Mouse (Mus musculus) embryo, embryonic 10.5 days (tissue): Measurements from ENCODE around the gene Dlx2.

Experiments used
- DNase-seq: peaks from one replicate; pipeline ENCODE4 v3.0.0-alpha.2; 2015; ENCODE audit warnings: low spot score

The Dlx2 gene

DNA sequence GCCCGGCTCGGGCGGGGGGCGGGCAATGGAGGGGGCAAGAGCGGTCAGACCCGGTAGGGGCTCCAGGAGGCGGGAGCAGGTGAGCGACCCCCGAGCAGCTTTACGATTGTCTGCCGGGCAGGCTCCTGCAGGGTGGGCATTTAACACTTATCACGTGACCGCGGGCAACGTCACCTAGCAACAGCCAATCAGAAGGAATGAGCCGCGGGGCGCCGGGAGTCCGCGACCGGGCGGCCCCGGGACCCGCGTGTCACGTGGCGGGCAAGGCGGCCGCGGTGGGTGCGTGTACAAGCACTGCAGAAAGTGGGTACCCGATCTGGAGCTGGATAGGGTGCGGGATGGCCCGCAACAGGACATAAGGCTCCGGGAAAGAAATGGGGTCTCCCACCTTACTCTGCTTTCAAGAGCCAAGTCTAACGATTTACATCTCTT lies at the start of gene Dlx2:
TSS of gene Dlx2 (minus strand) at position 115 of the 432 bp plus-strand sequence.
- DNase-seq: peak; percentile 91

DNA sequence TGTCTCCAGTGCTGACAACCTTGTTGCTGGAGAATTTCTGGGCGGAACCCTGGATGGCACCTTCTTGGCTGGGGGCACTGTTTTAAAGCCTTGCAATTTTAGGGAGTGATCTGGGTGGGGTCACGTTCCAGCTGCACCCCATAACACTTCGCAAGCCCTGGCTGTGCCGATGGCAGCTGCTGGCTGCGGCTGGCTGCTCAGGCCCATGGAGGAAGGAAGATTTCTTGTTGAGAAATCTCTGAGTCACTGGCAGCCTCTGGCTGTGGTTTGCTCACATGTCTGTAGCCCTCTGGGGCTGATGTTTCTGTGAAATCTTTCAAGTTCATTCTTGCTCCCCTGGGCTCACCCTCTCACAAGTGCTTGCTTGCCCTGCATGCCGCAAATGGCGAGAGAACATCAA lies 47.9 kb upstream of the Dlx2 start:
- no peak for DNase-seq

DNA sequence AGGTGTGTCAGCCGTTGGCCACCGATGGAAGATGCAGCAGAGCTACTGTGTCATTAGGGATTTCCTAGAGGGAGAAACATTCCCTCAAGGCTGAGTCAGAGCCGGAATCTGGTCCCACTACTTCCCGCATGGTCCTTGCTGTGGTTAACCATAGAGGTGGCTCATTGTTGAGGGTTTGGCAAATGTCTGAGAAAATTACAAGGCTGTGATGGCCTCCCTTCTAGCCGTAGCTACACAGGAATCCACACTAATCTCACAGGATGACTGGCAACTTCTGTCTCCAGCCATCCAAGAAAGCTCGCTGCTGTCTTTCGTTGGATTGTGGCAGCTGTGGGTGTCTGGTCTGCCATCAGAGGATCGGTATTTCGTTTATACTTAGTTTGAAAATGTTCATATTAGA lies 42.6 kb upstream of the Dlx2 start:
- no peak for DNase-seq

DNA sequence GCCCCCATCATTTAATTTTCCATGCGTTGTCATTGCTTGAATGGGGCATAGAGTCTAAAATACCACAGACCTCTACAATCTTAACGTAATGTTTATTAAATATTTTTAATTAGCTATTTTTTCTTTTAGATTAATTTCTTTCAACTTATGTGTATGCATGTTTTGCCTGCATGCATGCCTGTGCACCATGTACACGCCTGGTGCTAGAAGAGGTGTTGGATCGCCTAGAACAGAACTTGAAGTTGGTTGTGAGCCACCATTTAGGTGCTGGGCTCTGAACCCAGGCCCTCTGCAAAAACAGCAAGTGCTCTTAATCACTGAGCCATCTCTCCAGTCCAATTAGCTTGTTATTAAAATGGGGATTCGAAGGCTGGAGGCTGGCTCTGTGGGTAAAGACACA lies 34.9 kb upstream of the Dlx2 start:
- DNase-seq: no peak

DNA sequence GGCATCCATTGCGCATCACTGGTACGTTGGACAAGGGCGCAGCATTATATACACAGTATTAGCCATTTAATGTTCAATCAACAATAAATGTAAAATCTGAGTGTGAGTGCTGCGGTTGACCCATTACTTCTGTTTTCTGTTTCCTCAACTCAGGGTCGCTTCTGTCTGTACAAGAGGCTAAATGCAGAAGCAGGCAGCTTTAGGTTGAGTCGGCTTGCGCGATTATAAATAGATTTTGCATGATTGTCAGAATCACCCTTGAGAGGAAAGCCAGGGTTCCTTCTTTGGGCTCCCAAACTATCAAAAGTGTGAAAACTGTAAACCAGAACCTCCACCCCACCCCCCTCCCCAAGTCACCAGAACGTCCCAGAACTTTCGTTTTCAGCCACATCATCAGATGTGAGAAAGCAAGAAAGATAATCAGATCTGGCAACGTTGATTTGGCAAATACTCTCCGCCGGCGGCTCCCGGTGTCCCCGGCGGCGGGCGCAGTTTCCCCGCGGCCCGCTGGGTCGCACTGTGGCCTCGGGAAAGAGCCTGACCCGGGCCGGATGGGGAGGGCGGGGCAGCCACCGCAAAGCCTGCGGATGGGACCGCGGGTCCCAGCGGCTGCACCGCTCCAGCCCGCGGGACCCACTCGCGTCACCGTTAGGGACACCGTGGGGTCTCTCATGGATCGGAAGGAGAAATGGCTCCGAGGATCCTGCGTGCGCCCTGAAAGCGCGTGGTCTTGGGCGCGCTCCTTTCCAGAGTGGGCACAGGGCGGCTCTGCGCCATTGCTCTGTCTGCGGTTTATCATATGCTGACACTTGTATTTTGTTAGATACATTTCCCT lies 34.3 kb upstream of the Dlx2 start:
- peak; percentile 81 for DNase-seq

DNA sequence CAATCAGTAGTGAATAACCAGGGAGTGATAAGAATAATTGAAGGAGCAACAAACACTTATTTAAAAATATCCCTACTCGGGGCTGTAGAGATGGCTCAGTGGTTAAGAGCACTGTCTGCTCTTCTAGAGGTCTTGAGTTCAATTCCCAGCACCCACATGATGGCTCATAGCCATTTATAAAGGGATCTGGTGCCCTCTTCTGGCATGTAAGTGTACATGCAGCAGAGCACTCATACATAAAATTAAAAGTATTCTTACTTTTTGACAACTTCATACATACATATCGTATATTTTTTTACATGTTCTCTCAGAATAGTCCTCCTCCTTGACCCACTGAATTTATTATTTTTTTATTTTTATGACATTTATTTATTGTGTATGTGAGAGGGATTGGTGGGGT lies 30.5 kb upstream of the Dlx2 start:
- no peak for DNase-seq

DNA sequence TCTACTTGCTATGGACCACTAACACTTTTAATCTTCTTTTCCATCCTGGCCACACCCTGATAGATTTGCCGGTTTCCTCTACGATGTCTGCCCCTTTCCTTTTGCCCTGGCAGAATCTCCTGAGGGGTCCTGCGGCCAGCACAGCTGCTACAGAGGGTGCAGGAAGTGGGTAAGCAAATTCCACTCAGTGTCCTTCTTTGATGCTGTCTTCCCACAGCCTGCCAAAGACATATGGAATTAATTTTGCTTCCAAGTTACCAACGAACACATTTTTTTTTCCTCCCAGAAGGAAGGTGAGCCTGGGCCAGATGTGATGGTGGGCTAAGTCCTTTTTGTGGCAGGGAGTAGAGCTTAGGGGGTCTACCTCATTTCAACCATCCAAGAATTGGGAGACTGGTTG lies 27.2 kb upstream of the Dlx2 start:
- peak; percentile 47 for DNase-seq

- no peak for DNase-seq
Measured at GRCm38 (mm10) chr2:71566466-71566865, 19.9 kb upstream of the Dlx2 start.

DNA sequence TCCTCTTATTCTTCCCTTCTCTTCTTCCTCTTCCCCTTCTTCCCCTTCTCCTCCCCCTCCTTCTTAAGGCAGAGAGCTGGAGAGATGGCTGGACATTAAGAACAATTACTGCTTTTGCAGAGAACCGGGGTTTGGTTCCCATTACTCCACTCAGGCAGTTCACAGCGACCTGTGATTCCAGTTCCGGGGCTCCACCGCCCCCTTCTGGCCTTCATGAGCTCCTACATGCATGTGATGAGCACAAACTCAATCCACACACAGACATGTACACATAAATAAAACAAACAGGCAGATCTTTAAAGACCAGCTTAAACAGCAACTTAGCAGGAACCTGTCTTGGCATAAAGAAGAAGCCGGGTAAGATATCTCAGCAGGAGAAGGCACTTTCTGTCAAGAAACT lies 9.5 kb upstream of the Dlx2 start:
- DNase-seq: no peak

DNA sequence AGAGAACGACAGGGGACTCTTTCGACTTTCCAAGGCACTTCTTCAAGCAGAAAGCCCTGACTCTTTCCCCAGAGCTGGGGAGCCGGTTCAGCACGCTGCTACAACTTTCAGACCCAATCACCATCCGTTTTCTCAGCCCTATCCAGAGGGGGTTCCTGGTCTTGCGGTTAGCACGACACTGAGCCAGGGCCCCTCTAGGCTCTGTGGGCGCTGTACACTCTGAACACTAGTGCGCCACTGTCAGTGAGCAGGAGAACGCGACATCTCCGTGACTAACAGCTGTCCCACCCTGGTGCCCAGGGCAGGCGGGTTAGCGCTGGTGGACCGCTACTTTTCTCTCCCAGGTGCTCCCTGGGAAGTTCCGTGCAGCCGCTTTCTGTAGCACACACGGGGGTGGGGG lies 5.2 kb upstream of the Dlx2 start:
- DNase-seq: no peak

DNA sequence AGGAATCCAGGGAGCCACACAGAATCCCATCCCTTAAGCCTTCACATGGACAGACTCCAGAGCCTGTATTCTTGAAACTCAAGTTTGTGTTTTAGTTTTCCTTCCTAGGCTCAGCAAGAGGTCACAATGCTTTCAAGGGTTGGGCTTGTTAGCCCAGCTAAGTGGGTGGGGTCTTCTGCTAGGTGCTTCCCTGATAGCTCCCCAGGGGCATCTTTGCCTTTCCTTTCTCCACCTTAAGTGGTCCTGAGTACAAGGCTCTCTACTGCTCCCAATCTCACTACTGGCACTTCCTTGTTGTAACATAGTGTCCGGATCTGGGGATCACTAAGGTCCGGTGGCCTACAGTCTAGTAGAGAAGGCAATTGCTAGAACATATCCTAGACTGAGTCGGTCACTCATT lies 3.8 kb upstream of the Dlx2 start:
- DNase-seq: no peak

GRCm38 (mm10) chr2:71547829-71548228 lies 1.3 kb upstream of the Dlx2 start:
- peak; percentile 95 for DNase-seq

- peak; percentile 67 for DNase-seq
Measured at GRCm38 (mm10) chr2:71545882-71546639, 493 bp downstream of the Dlx2 start.

GRCm38 (mm10) chr2:71545401-71545881 lies 1.1 kb downstream of the Dlx2 start:
- DNase-seq: peak; percentile 57

GRCm38 (mm10) chr2:71544391-71545285 lies 1.9 kb downstream of the Dlx2 start:
- DNase-seq: peak; percentile 72

DNA sequence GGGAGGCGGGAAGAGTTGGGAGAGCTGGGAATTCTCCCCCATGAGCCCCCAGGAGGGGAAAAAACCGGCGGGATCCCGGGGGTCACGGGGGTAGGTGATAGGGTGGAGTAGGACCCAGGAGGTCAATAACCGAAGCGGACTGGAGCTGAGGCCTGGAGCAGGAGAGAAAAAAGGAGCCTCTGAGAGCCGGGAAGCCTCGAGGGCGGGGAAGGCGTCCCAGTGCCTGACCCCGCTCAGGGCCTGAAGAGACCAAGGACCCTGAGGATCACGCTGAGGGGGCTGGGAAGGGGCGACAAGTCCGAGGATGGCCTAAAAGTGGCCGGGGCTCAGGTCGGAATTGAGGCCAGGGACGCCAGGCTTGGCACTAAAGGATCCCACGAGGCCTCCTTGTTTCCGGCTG lies 2.6 kb downstream of the Dlx2 start:
- peak; percentile 60 for DNase-seq

DNA sequence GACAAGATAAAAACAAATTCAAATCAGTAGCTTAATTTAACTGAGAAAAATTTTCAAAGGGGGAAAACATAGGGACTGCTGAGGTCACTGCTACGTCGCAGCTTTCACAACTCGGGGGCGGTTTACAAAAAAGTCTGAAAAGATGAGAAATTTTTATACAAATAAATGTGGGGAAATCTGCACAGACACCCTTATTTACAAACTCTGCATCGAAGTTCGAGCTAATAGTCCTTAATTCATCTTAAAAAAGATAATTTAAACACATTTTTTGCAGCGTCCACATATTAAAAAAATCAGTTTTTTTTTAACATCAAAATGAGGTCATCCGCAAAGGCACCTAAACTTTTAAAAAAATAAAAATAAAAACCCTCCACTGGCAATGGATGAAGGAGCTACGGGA lies 3.0 kb downstream of the Dlx2 start:
- peak; percentile 28 for DNase-seq

DNA sequence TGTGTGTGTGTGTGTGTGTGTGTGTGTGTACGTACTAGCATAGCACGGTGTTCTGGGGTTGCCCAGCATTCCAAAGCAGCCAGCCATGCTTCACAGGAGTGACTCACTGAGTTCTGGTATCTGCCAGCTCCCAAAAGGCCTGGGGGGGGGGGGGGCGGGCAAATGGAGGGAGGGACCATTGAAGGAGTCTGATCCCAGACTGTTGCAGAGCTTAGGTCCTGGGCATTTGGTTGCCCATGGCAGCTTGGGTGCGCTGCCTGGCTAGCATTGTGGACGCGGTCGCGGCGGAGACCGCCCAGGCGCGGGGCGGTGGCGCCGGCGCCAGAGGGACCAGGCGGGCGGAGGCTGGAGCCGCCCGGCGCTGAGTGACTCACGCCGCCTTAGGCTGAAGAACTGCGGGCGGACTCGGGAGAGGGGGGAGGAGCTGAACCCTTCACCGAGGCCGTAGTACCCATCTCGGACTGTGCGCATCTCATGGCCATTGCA lies 3.7 kb downstream of the Dlx2 start:
- DNase-seq: peak; percentile 77

- peak; percentile 61 for DNase-seq
Measured at GRCm38 (mm10) chr2:71542227-71542815, 4.2 kb downstream of the Dlx2 start.

DNA sequence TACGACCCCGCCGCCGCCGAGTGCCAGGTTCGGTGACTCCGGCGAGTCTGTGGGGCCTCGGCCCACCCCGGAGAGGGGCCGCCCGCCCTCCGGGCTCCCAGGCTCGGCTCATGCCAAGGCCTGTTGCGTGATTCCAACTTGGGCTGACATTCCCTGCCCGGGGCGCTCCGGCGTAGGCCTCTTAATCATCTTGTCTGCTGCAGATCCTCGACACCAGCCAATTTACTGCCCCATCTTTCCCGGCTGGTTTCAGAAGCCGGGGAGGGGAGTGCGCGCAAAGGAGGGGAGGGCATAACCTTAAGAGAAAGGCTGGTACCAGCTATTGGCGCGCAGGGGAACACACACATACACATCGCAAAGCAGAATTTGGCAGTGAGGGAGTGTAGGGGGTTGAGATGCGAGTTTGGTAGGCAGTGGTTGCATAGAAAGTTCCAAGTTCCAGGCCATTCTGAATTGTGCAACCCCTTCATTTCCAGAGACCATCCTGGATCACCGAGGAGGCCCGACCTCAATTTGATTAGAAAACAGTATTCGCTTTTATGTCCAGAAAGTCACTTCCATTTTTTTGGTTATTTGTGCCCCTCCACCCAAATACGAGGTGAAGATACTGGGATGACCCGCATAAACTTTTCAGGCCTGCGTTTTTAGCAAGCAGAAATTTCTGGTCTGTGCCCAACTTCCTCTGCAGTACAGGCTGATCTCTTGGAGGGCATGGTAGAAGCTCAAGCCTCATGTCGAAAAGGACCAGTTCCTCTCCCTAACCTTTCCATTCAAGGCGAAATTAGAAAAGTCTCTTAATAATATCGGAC lies 4.9 kb downstream of the Dlx2 start:
- DNase-seq: peak; percentile 67
